Mouse (Mus musculus): ENCODE results near the gene Tlcd2. TPM values are rescaled to one million over a fixed set of nuclear protein-coding genes. Genes with fewer than 3 reads are reported as not detected.

Tlcd2 gene
- total RNA-seq, 2 experiments from 2014 or later = 3.4 to 3.6 TPM

DNA sequence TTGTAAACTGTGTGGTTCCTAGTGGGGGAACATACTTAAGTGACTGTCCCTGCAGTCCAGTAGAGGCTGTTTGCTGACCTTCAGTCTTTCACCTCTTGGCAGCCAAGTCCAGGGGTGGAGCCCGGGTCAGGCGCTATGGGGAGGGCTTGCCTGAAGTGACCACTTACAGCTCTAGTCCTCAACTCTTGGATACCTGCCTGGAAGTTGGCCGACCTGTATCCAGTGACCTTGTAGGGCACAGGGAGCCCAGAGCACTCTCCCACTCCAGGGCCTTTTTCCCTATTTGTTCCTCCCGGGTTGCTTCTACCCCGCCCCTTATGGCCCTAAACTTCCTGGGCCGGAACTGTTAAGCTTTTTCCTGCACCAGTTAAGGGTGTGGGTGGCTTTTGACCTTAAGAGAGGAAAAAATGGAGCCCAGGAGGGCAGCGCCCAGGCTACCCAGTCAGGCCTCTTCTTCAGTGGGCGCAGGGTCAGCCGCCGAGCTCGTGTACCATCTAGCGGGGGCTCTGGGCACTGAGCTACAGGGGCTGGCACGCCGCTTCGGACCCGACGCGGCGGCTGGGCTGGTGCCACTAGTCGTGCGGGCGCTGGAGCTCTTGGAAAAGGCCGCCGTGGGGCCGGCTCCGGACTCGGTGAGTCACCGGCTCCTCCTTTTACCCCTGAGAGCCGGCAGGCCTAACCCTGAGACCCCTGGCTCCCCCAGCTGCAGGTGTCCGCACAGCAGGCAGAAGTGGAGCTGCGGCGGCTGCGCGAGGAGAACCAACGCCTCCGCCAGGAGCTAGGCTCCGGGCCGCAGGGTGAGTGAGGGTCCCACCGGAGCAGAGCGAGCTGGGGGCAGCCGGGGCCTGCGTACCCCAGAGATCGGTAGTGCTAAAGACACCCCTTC is 48.5 kb downstream of the Tlcd2 start, which contains the start of gene Rilp:
TSS of gene Rilp (plus strand) at position 354 of the 886 bp plus-strand sequence.
- intact Hi-C loops (cut with DNase I) = loop anchor here (5.0 kb wide), 1 partner anchor 108 kb away; no protein-coding TSS in a partner anchor
- peak; percentile 74 to 79 for DNase-seq

DNA sequence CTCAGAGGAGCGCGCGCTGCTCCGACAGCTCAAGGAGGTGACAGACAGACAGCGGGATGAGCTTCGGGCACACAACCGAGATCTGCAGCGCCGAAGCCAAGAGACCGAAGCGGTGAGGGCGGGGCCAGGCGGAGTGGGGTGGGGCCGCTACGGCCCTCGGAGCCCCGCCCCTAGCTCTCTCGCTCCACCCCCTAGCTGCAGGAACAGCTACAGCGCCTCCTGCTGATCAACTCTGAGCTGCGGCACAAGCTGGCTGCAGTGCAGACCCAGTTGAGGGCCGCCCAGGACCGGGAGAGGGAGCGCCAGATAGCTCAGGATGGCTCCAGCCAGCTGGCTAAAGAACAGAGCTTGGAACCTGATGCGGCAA is 49.1 kb downstream of the Tlcd2 start:
- peak; percentile 95 to 96 for DNase-seq
- intact Hi-C loops (cut with DNase I) = no loop called here

DNA sequence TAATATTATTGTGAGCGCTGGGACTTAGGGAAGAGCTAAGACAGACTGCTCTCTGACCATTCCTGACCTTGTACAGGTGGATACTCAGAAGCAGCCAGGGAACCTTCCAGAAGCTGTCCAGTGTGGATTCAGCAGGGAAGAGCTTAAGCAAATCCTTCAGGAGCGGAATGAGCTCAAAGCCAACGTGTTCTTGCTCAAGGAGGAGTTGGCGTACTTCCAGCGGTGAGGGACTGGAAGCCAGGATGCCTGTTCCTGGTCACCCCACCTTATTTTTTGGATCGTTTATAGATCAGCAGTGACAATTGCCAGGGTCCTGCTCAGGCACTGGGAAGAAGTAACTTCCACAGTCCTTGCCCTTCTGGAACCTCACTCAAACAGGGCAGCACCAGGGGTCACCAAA is 49.7 kb downstream of the Tlcd2 start:
- intact Hi-C loops (cut with DNase I) = no loop called here
- DNase-seq = peak; percentile 41 to 51

DNA sequence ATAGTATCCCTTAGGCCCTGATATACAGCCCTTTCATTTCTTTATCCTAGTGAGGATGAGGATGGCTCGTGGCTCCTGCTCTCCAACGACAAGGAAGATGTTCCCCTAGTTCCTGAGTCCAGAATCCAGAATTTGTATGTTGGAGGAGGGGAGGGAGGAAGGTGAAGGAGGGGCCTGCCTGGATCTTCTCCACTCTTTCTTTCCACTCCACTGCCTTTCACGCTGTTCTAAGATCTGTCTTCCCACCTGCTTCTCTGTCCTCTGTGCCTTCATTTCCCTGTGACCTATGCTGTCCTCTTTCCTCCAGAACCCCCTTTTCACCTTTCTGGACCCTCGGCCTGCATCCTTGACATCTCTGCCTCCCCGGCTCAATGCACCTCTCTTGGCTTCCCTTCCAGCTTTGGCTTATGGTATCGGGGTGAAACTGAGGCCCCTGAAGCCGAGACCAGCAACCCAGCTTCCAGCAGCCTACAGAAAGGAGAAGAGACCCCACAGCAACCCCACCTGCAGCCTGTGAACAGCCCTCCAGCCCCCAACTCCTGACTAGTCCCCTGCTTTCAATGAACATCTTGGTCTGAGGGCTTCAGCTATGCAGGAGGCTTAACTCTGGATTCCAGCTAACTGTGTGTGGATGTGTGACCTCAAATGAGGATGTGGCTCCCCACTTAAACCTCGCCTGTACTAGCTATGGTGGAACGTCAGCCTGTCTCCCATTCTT is 50.9 kb downstream of the Tlcd2 start:
- intact Hi-C loops (cut with DNase I) = no loop called here
- no peak for DNase-seq

DNA sequence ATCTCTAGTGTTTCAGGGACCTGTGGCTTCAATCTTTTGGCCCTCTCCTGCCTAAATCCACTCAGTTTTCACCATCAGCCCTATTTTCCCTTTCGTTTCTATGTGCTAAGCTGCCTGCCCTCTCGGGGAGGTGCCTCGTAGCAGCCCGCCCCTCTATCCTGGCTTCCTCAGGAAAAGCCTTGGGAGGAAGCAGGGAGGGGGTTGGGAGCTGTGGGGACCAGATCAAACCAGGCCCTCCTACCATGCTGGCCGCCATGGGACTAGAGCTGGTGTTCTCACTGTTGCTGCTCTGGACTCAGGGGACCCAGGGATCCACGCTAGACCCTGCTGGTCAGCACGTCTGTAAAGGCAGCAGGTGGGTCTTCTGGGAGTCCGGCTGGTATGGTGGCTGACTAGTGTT is 51.8 kb downstream of the Tlcd2 start, which contains the start of gene Scarf1:
TSS of gene Scarf1 (plus strand) at position 205 of the 400 bp plus-strand sequence.
- intact Hi-C loops (cut with DNase I) = no loop called here

DNA sequence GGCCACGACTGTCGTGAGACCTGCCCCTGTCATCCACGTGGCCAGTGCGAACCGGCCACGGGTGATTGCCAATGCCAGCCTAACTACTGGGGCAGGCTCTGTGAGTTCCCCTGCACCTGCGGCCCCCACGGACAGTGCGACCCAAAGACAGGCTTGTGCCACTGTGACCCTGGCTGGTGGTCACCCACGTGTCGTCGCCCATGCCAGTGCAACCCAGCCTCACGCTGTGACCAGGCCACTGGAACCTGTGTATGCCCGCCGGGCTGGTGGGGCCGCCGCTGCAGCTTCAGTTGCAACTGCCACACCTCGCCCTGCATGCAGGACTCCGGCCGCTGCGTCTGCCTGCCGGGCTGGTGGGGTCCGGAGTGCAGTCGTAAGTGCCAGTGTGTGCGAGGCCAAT is 53.7 kb downstream of the Tlcd2 start:
- no peak for DNase-seq
- intact Hi-C loops (cut with DNase I) = no loop called here

More for the DNA sequence above, 51.8 kb downstream of the Tlcd2 start, which contains the start of gene Scarf1:
- DNase-seq = peak in 1 of 2 experiments; percentile 45

DNA sequence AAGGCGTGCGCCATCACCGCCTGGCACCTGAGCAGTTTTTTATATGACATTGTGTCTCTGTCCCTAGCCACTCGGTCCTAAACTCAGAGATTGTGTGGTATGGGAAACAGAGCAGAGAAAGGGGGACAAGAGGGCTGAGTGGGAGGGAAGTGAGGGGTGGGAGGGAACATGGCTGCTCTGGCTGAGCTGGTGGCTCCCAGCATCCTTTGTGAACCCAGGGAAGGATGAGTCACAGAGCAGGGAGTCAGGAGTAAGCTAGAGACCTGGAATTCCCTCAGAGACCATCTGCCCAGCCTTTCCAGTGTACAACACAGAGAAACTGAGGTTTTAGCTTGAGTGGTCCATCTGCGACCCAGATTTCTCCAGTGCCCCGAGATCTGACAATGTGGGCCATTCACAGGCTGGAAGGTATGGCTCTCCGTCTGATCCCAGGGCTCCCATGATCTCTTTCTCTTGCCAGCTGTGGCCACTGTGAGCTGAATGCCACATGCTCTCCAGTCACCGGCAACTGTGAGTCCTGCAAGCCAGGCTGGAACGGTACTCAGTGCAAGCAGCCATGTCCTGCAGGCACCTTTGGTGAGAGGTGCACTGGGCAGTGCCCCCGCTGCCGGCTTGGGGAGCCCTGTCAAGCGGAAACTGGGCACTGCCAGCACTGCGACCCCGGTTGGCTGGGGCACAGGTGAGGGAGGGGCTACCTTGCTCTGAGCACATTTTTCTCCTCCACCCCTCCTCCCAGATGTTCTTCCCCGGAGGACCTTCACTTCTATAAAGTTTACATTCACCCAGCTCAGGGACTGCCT is 58.5 kb downstream of the Tlcd2 start:
- no peak for DNase-seq
- intact Hi-C loops (cut with DNase I) = no loop called here

Small RNA genes within 50 kb of the gene (microRNA-seq; reads per million reads assigned to microRNA genes)
- gene Mir22 = 40,492 to 162,720 reads per million in 2 experiments

Other genes starting within 250 kb of the Tlcd2 start
- 10 to 100 TPM; 53.7 to 58.5 TPM for gene Rpa1, start 113.4 kb upstream of the Tlcd2 start, total RNA-seq (2021)
- gene Smyd4, start 113.3 kb upstream of the Tlcd2 start, total RNA-seq (2021) = 1 to 10 TPM; 2.0 to 3.1 TPM
- gene Serpinf1, start 39.0 kb upstream of the Tlcd2 start, total RNA-seq (2021) = 10 to 100 TPM; 83.2 to 88.9 TPM
- not detected for gene Serpinf2, start 22.1 kb upstream of the Tlcd2 start, total RNA-seq (2021)
- gene Wdr81, start 7.0 kb upstream of the Tlcd2 start, total RNA-seq (2021) = 1 to 10 TPM; 4.1 to 5.4 TPM
- gene Prpf8, start 25.1 kb downstream of the Tlcd2 start, total RNA-seq (2021) = 10 to 100 TPM; 56.1 to 64.1 TPM
- 10 to 100 TPM; 39.1 to 40.1 TPM for gene Rilp, start 48.4 kb downstream of the Tlcd2 start, total RNA-seq (2021)
- 1 to 10 TPM; 2.8 to 3.1 TPM for gene Scarf1, start 51.8 kb downstream of the Tlcd2 start, total RNA-seq (2021)
- gene Slc43a2, start 70.0 kb downstream of the Tlcd2 start, total RNA-seq (2021) = 10 to 100 TPM; 17.6 to 26.9 TPM
- 100 to 1,000 TPM; 186 to 223 TPM for gene Pitpna, start 126.4 kb downstream of the Tlcd2 start, total RNA-seq (2021)
- 10 to 100 TPM; 20.4 to 24.0 TPM for gene Inpp5k, start 169.3 kb downstream of the Tlcd2 start, total RNA-seq (2021)
- gene Myo1c, start 188.8 kb downstream of the Tlcd2 start, total RNA-seq (2021) = 10 to 100 TPM; 37.4 to 41.5 TPM
- 10 to 100 TPM; 38.5 to 44.0 TPM for gene Crk, start 217.5 kb downstream of the Tlcd2 start, total RNA-seq (2021)